In genomic region chr19:42089748-42090595, GRCm38 (mm10) we compare ENCODE assay signal across 8 mouse cellular contexts. TPM values are rescaled to one million over a fixed set of nuclear protein-coding genes. Genes with fewer than 3 reads are reported as not detected.
A peak's percentile ranks its signal among the peaks of the same experiment; 100 is the strongest.
DNase-seq lines count a peak whose midpoint lies in the region; ATAC-seq and TF ChIP-seq lines count a peak whose summit lies in the region.

Pi4k2a (plus strand) TSS chr19:42090470.

- peak; percentile 78 for TF ChIP-seq POLR2A in olfactory bulb, adult 2 months (IDR thresholded peaks at IDR 0.05; ENCODE audit: insufficient read depth, low read depth, low read length)
- TF ChIP-seq POLR2A in thymus, adult 2 months (IDR thresholded peaks at IDR 0.05; ENCODE audit: control insufficient read depth, extremely low read depth, insufficient read depth, low read length, poor library complexity), result peak; percentile 62; the same call in 1 of the 2 replicates

- ATAC-seq in G1E (ENCODE audit: extremely low read depth, insufficient number of reproducible peaks, low FRiP score, poor library complexity, severe bottlenecking), result peak; percentile 95
- peak; percentile 97 for ATAC-seq in forebrain, embryonic 16.5 days
- peak; percentile 97 for ATAC-seq in lung, embryonic 14.5 days (ENCODE audit: insufficient read depth)

- peak within 1 kb of the TSS; percentile 87 for H3K27ac ChIP-seq in forebrain, embryonic 16.5 days (ENCODE audit: low read length)
- H3K27ac ChIP-seq in layer of hippocampus, adult 2 months, result peak within 1 kb of the TSS; percentile 86
- peak within 1 kb of the TSS; percentile 87 for H3K27ac ChIP-seq in lung, embryonic 14.5 days (ENCODE audit: low read depth)
- peak within 1 kb of the TSS; percentile 80 for H3K27ac ChIP-seq in olfactory bulb, adult 2 months (ENCODE audit: insufficient read depth, low read depth, low read length)
- H3K27ac ChIP-seq in thymus, adult 2 months (ENCODE audit: control insufficient read depth, insufficient read depth, low read length), result peak within 1 kb of the TSS; percentile 71

- H3K4me2 ChIP-seq in forebrain, embryonic 16.5 days (ENCODE audit: low read length), result peak within 1 kb of the TSS; percentile 93
- peak within 1 kb of the TSS; percentile 85 for H3K4me2 ChIP-seq in lung, embryonic 14.5 days

- H3K27me3 ChIP-seq in G1E (ENCODE audit: insufficient read depth, low read length), result peaks cover 9% of the 10 kb centered on the region
- no peaks in the 10 kb centered on the region for H3K27me3 ChIP-seq in forebrain, embryonic 16.5 days (replicated peaks; ENCODE audit: control insufficient read depth, insufficient read depth, low read length)
- H3K27me3 ChIP-seq in lung, embryonic 14.5 days (ENCODE audit: insufficient read depth, low read length), result no peaks in the 10 kb centered on the region
- peaks cover 6% of the 10 kb centered on the region; the same call in 1 of the 2 replicates for H3K27me3 ChIP-seq in thymus, adult 2 months (ENCODE audit: control insufficient read depth, insufficient read depth, low read length)

- H3K4me3 ChIP-seq in G1E (ENCODE audit: low read depth, low read length), result peak within 1 kb of the TSS; percentile 93
- H3K4me3 ChIP-seq in forebrain, embryonic 16.5 days (replicated peaks; ENCODE audit: low read length), result peak within 1 kb of the TSS; percentile 83
- peak within 1 kb of the TSS; percentile 74 for H3K4me3 ChIP-seq in layer of hippocampus, adult 2 months
- peak within 1 kb of the TSS; percentile 92 for H3K4me3 ChIP-seq in lung, embryonic 14.5 days (ENCODE audit: low read depth, low read length)
- peak within 1 kb of the TSS; percentile 96 for H3K4me3 ChIP-seq in olfactory bulb, adult 2 months (ENCODE audit: insufficient read depth, low read depth, low read length)
- peak within 1 kb of the TSS; percentile 61 for H3K4me3 ChIP-seq in thymus, adult 2 months (ENCODE audit: control insufficient read depth, insufficient read depth, low read length)

- peaks cover 23% of the 10 kb centered on the region for H3K36me3 ChIP-seq in G1E (replicated peaks)
- 0 out of 2 replicates have a peak, but pooled peaks cover 2% of the 10 kb centered on the region for H3K36me3 ChIP-seq in forebrain, embryonic 16.5 days (ENCODE audit: control insufficient read depth, insufficient read depth)
- H3K36me3 ChIP-seq in lung, embryonic 14.5 days (ENCODE audit: insufficient read depth), result peaks cover 11% of the 10 kb centered on the region; the same call in 1 of the 2 replicates
- H3K36me3 ChIP-seq in thymus, adult 2 months (ENCODE audit: control insufficient read depth, insufficient read depth, low read length), result no peaks in the 10 kb centered on the region

- intact Hi-C loops in heart, postnatal 36 days (cut with DNase I), result loop anchor here (2.0 to 5.0 kb wide), 4 partner anchors 39 to 113 kb away; partner anchors contain the start of gene Avpi1

- peaks cover 31% of the 10 kb centered on the region for H3K4me1 ChIP-seq in G1E (ENCODE audit: insufficient read depth, low read depth, low read length)
- peaks cover 31% of the 10 kb centered on the region for H3K4me1 ChIP-seq in forebrain, embryonic 16.5 days (replicated peaks; ENCODE audit: control insufficient read depth, insufficient read depth, low read length)
- peaks cover 3% of the 10 kb centered on the region for H3K4me1 ChIP-seq in lung, embryonic 14.5 days (ENCODE audit: insufficient read depth)
- peaks cover 13% of the 10 kb centered on the region for H3K4me1 ChIP-seq in olfactory bulb, adult 2 months (ENCODE audit: control insufficient read depth, insufficient read depth, low read length)
- peaks cover 9% of the 10 kb centered on the region for H3K4me1 ChIP-seq in thymus, adult 2 months (replicated peaks; ENCODE audit: control insufficient read depth, insufficient read depth, low read length)

- H3K9ac ChIP-seq in forebrain, embryonic 16.5 days (replicated peaks; ENCODE audit: low read depth, low read length), result peak within 1 kb of the TSS; percentile 81
- peak within 1 kb of the TSS; percentile 84 for H3K9ac ChIP-seq in lung, embryonic 14.5 days

- WGBS in forebrain, embryonic 16.5 days, result under 1% methylated on average over 53 of the region's 55 CpGs
- WGBS in lung, embryonic 14.5 days, result under 1% methylated on average over 51 of the region's 55 CpGs
- under 1% methylated on average over 55 of the region's 55 CpGs for WGBS in olfactory bulb, adult 2 months
- WGBS in thymus, adult 2 months, result under 1% methylated on average over 55 of the region's 55 CpGs

- TF ChIP-seq CTCF in G1E (IDR thresholded peaks at IDR 0.05; ENCODE audit: low read depth, low read length), result no peak
- TF ChIP-seq CTCF in layer of hippocampus, adult 2 months (conservative IDR thresholded peaks at IDR 0.05), result no peak
- no peak for TF ChIP-seq CTCF in lung, embryonic 14.5 days (IDR thresholded peaks at IDR 0.05; ENCODE audit: low read depth)
- no peak for TF ChIP-seq CTCF in olfactory bulb, adult 2 months (IDR thresholded peaks at IDR 0.05; ENCODE audit: insufficient read depth, low read depth, low read length)
- TF ChIP-seq CTCF in thymus, adult 2 months (IDR thresholded peaks at IDR 0.05; ENCODE audit: borderline replicate concordance, control insufficient read depth, extremely low read depth, insufficient read depth, low read length, poor library complexity), result peak; percentile 47; the same call in 1 of the 2 replicates

- H3K9me3 ChIP-seq in G1E (replicated peaks), result no peaks in the 10 kb centered on the region
- H3K9me3 ChIP-seq in forebrain, embryonic 16.5 days (ENCODE audit: control insufficient read depth, low read length), result no peaks in the 10 kb centered on the region
- no peaks in the 10 kb centered on the region for H3K9me3 ChIP-seq in lung, embryonic 14.5 days (ENCODE audit: low read depth, low read length)

- peak; percentile 97 for DNase-seq in G1E (ENCODE audit: low spot score)
- DNase-seq in cerebellum, adult 18-20 months, result peak; percentile 97 to 100
- DNase-seq in heart, postnatal 36 days, result peak; percentile 96 to 97
- DNase-seq in layer of hippocampus, adult 2 months (ENCODE audit: low spot score in 2 of 2), result peak; percentile 99 to 100
- DNase-seq in lung, embryonic 14.5 days, result peak; percentile 100
- DNase-seq in thymus, adult 2 months, result peak; percentile 98

RNA-seq across cellular contexts. Expression of gene Pi4k2a, which starts in this region (rescaled TPM):
- 8.5 and 10.7 TPM in 2 replicates for total RNA-seq in G1E (2014; fragmentation: Nextera tagmentation)
- 5.5 and 6.3 TPM in 2 replicates for total RNA-seq in G1E (2017)
- 13.8 and 14.5 TPM in 2 replicates for polyA plus RNA-seq in G1E (2012)
- 28.8 and 31.9 TPM in 2 replicates for polyA plus RNA-seq in forebrain, embryonic 16.5 days (2015; fragmentation: Nextera tagmentation; extraction: Ambion mirVana)
- 10 to 100 TPM; 19.6 to 25.4 TPM for total RNA-seq in heart, postnatal 36 days (2021)
- 10 to 100 TPM; 62.5 to 68.2 TPM for total RNA-seq in layer of hippocampus, adult 2 months (2021)
- 32.8 and 34.3 TPM in 2 replicates for polyA plus RNA-seq in lung, embryonic 14.5 days (2014; fragmentation: Nextera tagmentation; extraction: Ambion mirVana)
- not detected in 2 replicates for polyA plus RNA-seq in olfactory bulb, adult 2 months (2012; ENCODE audit: insufficient read depth, insufficient read length, low replicate concordance, missing spikeins)
- 36.8 and 42.2 TPM in 2 replicates for polyA plus RNA-seq in thymus, adult 2 months (2012; rRNA removed)

Comparison
In these comparisons a context has a peak if more than half of its experiments do, and no peak if none do; other contexts are left out.
1. Peak in every context shown above with its lines: DNase-seq, ATAC-seq, H3K4me3 ChIP-seq and H3K27ac ChIP-seq.
2. RNA of gene Pi4k2a (polyA plus RNA-seq): 36.8 to 42.2 TPM in thymus, adult 2 months, 32.8 to 34.3 TPM in lung, embryonic 14.5 days, 28.8 to 31.9 TPM in forebrain, embryonic 16.5 days and 13.8 to 14.5 TPM in G1E; not detected in olfactory bulb, adult 2 months; every median in the first group is over 10 times any median in the second.